Mouse (Mus musculus) heart, adult 2 months (tissue): ENCODE results near the gene Fhad1. TPM values are rescaled to one million over a fixed set of nuclear protein-coding genes. Genes with fewer than 3 reads are reported as not detected.
A peak's percentile ranks its signal among the peaks of the same experiment; 100 is the strongest.

Experiments
- DNase-seq, 2 experiments: peaks; one replicate each; pipeline ENCODE4 v3.0.0; 2021
- H3K27ac ChIP-seq: fragments of 200-600 bp; 2 replicates; pipeline ENCODE4 v1.8.1; 2022
- H3K27me3 ChIP-seq: fragments of 200-500 bp; 2 replicates; pipeline ENCODE4 v1.6.1; 2012; ENCODE audit warnings: mild to moderate bottlenecking, low read length, inconsistent platforms, mixed read lengths; ENCODE audit not compliant: control insufficient read depth, insufficient read depth
- H3K36me3 ChIP-seq: fragments of 200-500 bp; 2 replicates; pipeline ENCODE4 v1.6.1; 2012; ENCODE audit warnings: low read length, inconsistent platforms; ENCODE audit not compliant: control insufficient read depth, insufficient read depth
- H3K4me1 ChIP-seq: fragments of 200-500 bp; 2 replicates; pipeline ENCODE4 v1.6.1; 2011; ENCODE audit warnings: low read length; ENCODE audit not compliant: control insufficient read depth, insufficient read depth
- H3K4me3 ChIP-seq: fragments of 200-600 bp; 2 replicates; pipeline ENCODE4 v1.8.1; 2022
- H3K79me2 ChIP-seq: fragments of 200-500 bp; replicated peaks from 2 replicates; pipeline ENCODE4 v1.6.1; 2012; ENCODE audit warnings: mild to moderate bottlenecking, inconsistent platforms, low read length, moderate library complexity, mixed read lengths; ENCODE audit not compliant: control insufficient read depth, insufficient read depth
- H3K9ac ChIP-seq: fragments of 200-500 bp; 2 replicates; pipeline ENCODE4 v1.6.1; 2012; ENCODE audit warnings: low read depth, mild to moderate bottlenecking, control low read depth, inconsistent platforms, low read length, mixed read lengths
- CTCF ChIP-seq: fragments of 200-600 bp; IDR thresholded peaks from 2 replicates; pipeline ENCODE4 v1.8.1; 2022; ENCODE audit warnings: antibody characterized with exemption, mild to moderate bottlenecking, moderate library complexity
- EP300 ChIP-seq: fragments of 200-500 bp; IDR thresholded peaks from 2 replicates; pipeline ENCODE4 v1.6.1; 2011; ENCODE audit warnings: low read depth, low read length, control low read depth; ENCODE audit not compliant: insufficient read depth
- POLR2A ChIP-seq: fragments of 200-500 bp; IDR thresholded peaks from 2 replicates; pipeline ENCODE4 v1.6.1; 2011; ENCODE audit warnings: mild to moderate bottlenecking, low read depth, low read length, control low read depth; ENCODE audit not compliant: insufficient read depth
- WGBS: fragments of 180-500 bp; shearing (Covaris S2); methylation state at CpG from one replicate; pipeline ENCODE4 v1.1.7; 2018; 5-methylcytosine and 5-hydroxymethylcytosine counted together
- intact Hi-C: fragments of 180-260 bp; cut with DNase I; formaldehyde crosslinking; loops from one replicate; pipeline ENCODE4 v1.15.1; 2025
- polyA plus RNA-seq: library from polyadenylated mRNA; depleted of rRNA; stranded (reverse); fragments of >200 nt; gene quantifications from 2 replicates; pipeline ENCODE4 v1.2.3, GENCODE M21; 2012
- total RNA-seq, 2 experiments: library from RNA; stranded (reverse); gene quantifications; 2 replicates each; pipeline ENCODE4 v1.2.3; 2021

The Fhad1 gene
- total and polyA plus RNA-seq, 3 experiments: 0.47 to 0.55 (median 0.53) TPM

DNA sequence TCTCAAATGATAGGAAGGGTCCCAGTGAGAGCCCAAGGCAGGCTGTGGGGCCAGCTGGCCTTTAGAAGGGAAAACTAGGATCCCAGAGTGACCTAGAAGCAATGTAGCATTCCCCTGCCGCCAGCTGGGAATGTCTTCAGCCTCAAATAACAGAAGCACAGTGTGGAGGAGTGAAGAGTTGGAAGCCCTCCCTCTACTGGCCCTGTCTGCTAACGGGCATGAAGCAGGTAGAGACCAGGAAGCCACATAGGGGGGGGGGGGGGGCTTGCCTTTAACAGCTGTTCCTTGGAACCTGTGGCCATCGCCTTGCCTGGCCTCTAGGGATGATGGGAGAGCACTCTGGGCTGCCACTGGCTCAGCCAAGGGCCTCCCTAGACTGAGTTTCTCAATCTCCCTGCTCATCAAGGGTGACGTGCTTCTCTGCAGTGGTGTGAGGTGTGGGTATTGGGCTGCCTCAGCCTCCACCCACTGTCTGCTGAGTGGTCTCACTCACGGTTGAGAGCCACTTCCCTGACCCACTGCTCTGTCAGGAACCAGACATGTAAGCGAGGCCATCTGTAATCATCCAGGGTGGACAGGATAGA lies 128.4 kb downstream of the Fhad1 start:
- no peak for DNase-seq
- Histone ChIP-seq H3K9ac (no peak overlapping the region), H3K4me3 (no peak overlapping the region), H3K4me1 (peaks cover 13% of the 10 kb centered on the region), H3K36me3 (no peaks in the 10 kb centered on the region), H3K27ac (no peak overlapping the region), H3K79me2 (no peaks in the 10 kb centered on the region), H3K27me3 (no peaks in the 10 kb centered on the region)
- intact Hi-C loops: no loop called here
- TF ChIP-seq POLR2A (no peak), CTCF (no peak), EP300 (no peak)
- 46% methylated on average over 6 of the region's 6 CpGs for WGBS

DNA sequence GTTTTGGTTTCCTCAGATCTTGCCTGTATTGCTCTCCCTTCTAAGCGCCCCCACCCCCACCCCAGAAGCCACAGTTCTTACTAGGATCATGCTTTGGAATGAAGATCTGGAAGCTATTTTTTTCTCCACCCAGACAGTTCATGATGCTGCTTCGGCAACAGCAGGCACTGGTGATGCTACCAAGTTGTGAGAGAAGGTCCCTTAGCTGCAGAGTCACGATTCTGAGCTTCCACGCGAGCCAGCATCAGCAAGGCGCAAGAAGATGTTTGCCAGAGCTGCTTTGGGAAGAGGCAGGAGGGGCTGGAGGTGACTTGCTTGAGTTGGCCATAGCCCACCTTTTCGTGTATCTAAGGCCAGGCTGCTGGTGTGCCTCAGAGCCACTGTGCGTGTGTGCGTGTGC lies 129.4 kb downstream of the Fhad1 start:
- Histone ChIP-seq H3K27ac (no peak overlapping the region), H3K79me2 (no peaks in the 10 kb centered on the region), H3K27me3 (no peaks in the 10 kb centered on the region), H3K4me1 (peaks cover 13% of the 10 kb centered on the region), H3K4me3 (no peak overlapping the region), H3K36me3 (no peaks in the 10 kb centered on the region), H3K9ac (no peak overlapping the region)
- intact Hi-C loops: no loop called here
- no peak for DNase-seq
- no peak for TF ChIP-seq POLR2A
- 65% methylated on average over 9 of the region's 9 CpGs for WGBS

DNA sequence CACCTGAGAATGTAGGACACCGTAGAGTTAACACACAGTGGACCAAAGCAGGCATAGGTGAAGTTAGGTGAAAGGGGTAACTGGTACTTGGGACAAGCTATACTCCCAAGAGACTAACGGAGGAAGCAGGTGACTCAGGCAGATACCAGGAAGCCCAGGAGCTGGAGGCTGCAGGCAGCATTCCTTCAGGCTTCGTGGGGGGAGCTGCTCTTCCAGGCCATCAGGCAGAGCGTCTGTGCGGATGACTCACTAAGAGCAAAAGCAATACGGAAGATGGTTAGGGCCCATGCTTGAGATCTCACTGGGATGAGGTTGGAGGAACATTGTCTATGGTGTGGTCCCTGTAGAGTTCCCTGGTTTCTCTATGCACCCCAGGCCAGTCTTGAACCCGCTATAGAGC lies 132.0 kb downstream of the Fhad1 start:
- H3K9ac ChIP-seq: no peak overlapping the region
- peak overlapping the region; percentile 69 for H3K27ac ChIP-seq
- H3K4me3 ChIP-seq: no peak overlapping the region
- TF ChIP-seq EP300 (no peak), POLR2A (no peak), CTCF (no peak)
- WGBS: 56% methylated on average over 7 of the region's 7 CpGs
- intact Hi-C loops: no loop called here
- no peaks in the 10 kb centered on the region for H3K36me3 ChIP-seq
- no peaks in the 10 kb centered on the region for H3K79me2 ChIP-seq
- peaks cover 13% of the 10 kb centered on the region for H3K4me1 ChIP-seq
- H3K27me3 ChIP-seq: no peaks in the 10 kb centered on the region
- no peak for DNase-seq

DNA sequence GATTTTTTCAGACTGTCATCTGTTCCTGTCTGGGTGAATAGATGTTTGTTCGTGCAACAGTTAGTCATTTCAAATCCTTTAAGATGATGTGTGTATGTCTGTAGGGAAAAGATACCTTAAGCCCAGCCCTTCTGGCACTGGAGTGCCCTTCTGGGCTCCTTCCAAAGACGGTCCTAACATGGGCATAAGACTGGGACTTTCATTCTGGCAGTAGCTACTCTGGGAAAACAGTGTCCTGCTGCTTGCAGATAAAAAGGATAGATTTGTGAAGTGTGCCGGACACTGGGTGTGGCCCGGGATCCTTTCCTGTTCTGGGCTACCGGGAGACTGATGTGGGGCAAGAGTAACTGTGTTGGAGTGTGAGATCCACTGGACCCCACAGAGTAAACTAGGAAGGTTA lies 132.9 kb downstream of the Fhad1 start:
- WGBS: 18% methylated on average over 5 of the region's 5 CpGs
- intact Hi-C loops: no loop called here
- no peak for DNase-seq
- no peak overlapping the region for H3K9ac ChIP-seq
- no peak overlapping the region for H3K4me3 ChIP-seq
- H3K4me1 ChIP-seq: peaks cover 13% of the 10 kb centered on the region
- TF ChIP-seq EP300 (no peak), CTCF (no peak), POLR2A (no peak)
- H3K27me3 ChIP-seq: no peaks in the 10 kb centered on the region
- no peaks in the 10 kb centered on the region for H3K79me2 ChIP-seq
- no peaks in the 10 kb centered on the region for H3K36me3 ChIP-seq
- peak overlapping the region; percentile 69 for H3K27ac ChIP-seq

DNA sequence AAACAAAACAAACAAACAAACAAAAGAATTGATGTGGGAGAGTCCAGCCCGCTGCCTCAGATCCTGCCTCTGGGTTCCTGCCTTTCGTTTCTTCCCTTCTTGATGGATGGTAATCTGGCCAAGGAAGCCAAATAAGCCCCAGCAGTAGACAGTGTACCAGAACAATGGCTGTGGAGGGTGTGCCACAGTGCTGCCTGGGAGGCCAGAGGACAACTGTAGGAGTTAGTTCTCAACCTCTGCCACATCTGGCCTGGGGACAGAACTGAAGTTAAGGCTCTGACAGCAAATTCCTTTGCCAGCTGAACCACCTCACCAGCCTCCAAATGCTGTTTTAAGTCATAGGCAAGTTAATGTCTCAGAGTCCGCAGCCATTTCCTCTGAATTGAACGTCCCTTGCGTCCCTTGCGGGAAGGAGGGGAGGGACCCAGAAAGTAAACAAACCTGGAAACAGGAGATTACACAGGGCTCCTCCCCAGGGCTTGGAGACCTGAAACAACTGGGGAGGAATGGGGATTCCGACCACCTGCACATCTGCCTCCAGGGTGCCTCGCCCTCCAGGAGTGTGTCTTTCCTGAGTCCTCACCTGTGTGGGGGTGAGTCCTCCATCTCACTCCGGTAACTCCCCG lies 133.5 kb downstream of the Fhad1 start:
- Histone ChIP-seq H3K36me3 (no peaks in the 10 kb centered on the region), H3K4me3 (no peak overlapping the region), H3K27ac (peak overlapping the region; percentile 69), H3K79me2 (no peaks in the 10 kb centered on the region), H3K27me3 (no peaks in the 10 kb centered on the region), H3K9ac (no peak overlapping the region), H3K4me1 (peaks cover 13% of the 10 kb centered on the region)
- TF ChIP-seq EP300: no peak
- 52% methylated on average over 10 of the region's 10 CpGs for WGBS
- intact Hi-C loops: no loop called here
- no peak for DNase-seq

DNA sequence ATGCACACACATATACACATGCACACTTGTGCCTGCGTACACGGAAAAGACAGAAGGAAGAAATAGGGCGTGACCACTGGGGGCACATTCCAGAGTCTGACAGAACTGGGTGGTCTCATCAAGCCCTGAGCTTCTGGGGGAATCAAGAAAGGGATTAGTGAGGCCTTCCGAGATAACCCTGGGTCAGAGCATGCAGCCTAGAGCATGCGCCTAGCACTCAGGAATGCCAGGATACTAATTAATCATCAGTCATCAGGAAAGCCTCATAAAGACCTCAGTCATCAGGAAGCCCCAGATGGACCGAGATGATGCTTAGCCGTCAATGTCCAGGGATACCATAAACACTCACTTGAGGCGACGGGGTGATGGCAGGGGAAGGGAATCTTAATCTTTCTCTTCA lies 135.0 kb downstream of the Fhad1 start:
- Histone ChIP-seq H3K27ac (no peak overlapping the region), H3K27me3 (no peaks in the 10 kb centered on the region), H3K79me2 (no peaks in the 10 kb centered on the region), H3K4me3 (no peak overlapping the region), H3K36me3 (no peaks in the 10 kb centered on the region), H3K4me1 (peaks cover 11% of the 10 kb centered on the region), H3K9ac (no peak overlapping the region)
- DNase-seq: no peak
- intact Hi-C loops: loop anchor here (5.0 kb wide), 1 partner anchor 32 kb away; no protein-coding TSS in a partner anchor
- WGBS: 88% methylated on average over 9 of the region's 9 CpGs
- no peak for TF ChIP-seq EP300
- no peak for TF ChIP-seq POLR2A
- TF ChIP-seq CTCF: no peak
